Mouse (Mus musculus): Measurements from ENCODE around the gene Gramd4. TPM values are rescaled to one million over a fixed set of nuclear protein-coding genes. Genes with fewer than 3 reads are reported as not detected.
A peak's percentile ranks its signal among the peaks of the same experiment; 100 is the strongest.

The Gramd4 gene
- polyA plus RNA-seq, 1 experiment from 2014 or later = 32.5 TPM

DNA sequence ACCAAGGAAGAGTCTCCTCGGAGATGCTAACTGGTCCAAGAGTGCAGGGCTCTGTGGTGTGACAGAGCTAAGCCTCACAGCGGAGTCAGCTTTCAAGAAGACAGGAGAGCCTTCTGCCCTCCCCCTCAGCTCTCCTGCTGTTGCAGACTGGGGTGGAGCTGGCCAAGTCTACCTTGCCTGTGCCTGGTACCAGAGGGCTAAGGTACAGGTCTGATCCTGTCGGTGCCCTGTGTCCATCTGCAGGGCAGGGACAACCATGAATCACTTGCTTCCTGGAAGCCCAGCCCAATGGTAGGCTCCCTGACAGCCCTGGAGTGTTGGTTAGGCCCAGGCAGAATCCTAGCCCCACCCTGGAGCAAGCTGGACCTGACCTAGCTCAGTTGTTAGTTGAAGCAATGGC, 129.2 kb downstream of the Gramd4 start:
- H3K4me1 ChIP-seq = peaks cover 54% of the 10 kb centered on the region
- H3K36me3 ChIP-seq = no peaks in the 10 kb centered on the region
- H3K27ac ChIP-seq = no peak overlapping the region
- H3K4me2 ChIP-seq (replicated peaks) = 0 out of 2 replicates have a peak overlapping the region, but pooled peaks have one; percentile 86
- 55% methylated on average over 3 of the region's 3 CpGs for WGBS
- peaks cover 5% of the 10 kb centered on the region; the same call in 1 of the 2 replicates for H3K27me3 ChIP-seq
- ATAC-seq (ENCODE audit: low FRiP score) = no peak
- no peak overlapping the region for H3K9ac ChIP-seq
- no peak overlapping the region for H3K4me3 ChIP-seq
- no peaks in the 10 kb centered on the region for H3K9me3 ChIP-seq (replicated peaks)

Other genes with a start within 250 kb of the Gramd4 start
- gene Cdpf1, start 246.0 kb upstream of the Gramd4 start, polyA plus RNA-seq (2016; fragmentation: Nextera tagmentation; extraction: Ambion mirVana) = 16.8 and 17.8 TPM in 2 replicates
- gene Pkdrej, start 236.0 kb upstream of the Gramd4 start, polyA plus RNA-seq (2016; fragmentation: Nextera tagmentation; extraction: Ambion mirVana) = 0.12 TPM in 1 of 2 replicates, not detected in the other
- gene Ttc38, start 225.4 kb upstream of the Gramd4 start, polyA plus RNA-seq (2016; fragmentation: Nextera tagmentation; extraction: Ambion mirVana) = 3.9 and 6.3 TPM in 2 replicates
- gene Gtse1, start 197.9 kb upstream of the Gramd4 start, polyA plus RNA-seq (2016; fragmentation: Nextera tagmentation; extraction: Ambion mirVana) = 23.4 and 24.8 TPM in 2 replicates
- gene Trmu, start 178.4 kb upstream of the Gramd4 start, polyA plus RNA-seq (2016; fragmentation: Nextera tagmentation; extraction: Ambion mirVana) = 42.6 and 47.0 TPM in 2 replicates
- gene Celsr1, start 23.9 kb upstream of the Gramd4 start, polyA plus RNA-seq (2016; fragmentation: Nextera tagmentation; extraction: Ambion mirVana) = 3.4 and 4.3 TPM in 2 replicates
- gene Cerk, start 128.4 kb downstream of the Gramd4 start, polyA plus RNA-seq (2016; fragmentation: Nextera tagmentation; extraction: Ambion mirVana) = 26.0 and 28.1 TPM in 2 replicates
- 13.8 and 14.1 TPM in 2 replicates for gene Tbc1d22a, start 156.8 kb downstream of the Gramd4 start, polyA plus RNA-seq (2016; fragmentation: Nextera tagmentation; extraction: Ambion mirVana)

Data from hindbrain, embryonic 12.5 days (tissue).